Mouse (Mus musculus) ES-E14 (cell line): ENCODE measurements around the gene Cd84.

Experiments
- CHD2 ChIP-seq: IDR thresholded peaks from 2 replicates; pipeline ENCODE4 v1.6.1; 2014; ENCODE audit warnings: mild to moderate bottlenecking, low read depth, low read length, inconsistent platforms
- ZC3H11A ChIP-seq: IDR thresholded peaks from 2 replicates; pipeline ENCODE4 v1.6.1; 2012; ENCODE audit warnings: low read depth, mild to moderate bottlenecking, inconsistent platforms, low read length, borderline replicate concordance
- ZNF384 ChIP-seq: IDR thresholded peaks from 2 replicates; pipeline ENCODE4 v1.6.1; 2012; ENCODE audit warnings: low read depth, low read length, inconsistent platforms

- TF ChIP-seq CHD2 (no peak), ZC3H11A (no peak), ZNF384 (no peak)
Measured at GRCm38 (mm10) chr1:171799648-171800047, 39.8 kb upstream of the Cd84 start.
